Mouse (Mus musculus): ENCODE data around the gene Kif3c.

GRCm38 (mm10) chr12:3316937-3317336 is 48.0 kb upstream of the Kif3c start:
- no peak for TF ChIP-seq POLR2A (IDR thresholded peaks at IDR 0.05; ENCODE audit: insufficient read depth, low read depth, low read length)
- TF ChIP-seq EP300 (IDR thresholded peaks at IDR 0.05; ENCODE audit: insufficient read depth, low read depth, low read length), result no peak

Data from heart, adult 2 months (tissue).